ENCODE assay signal across 13 mouse cellular contexts in genomic region chr17:14199621-14200020, GRCm38 (mm10). TPM values are rescaled to one million over a fixed set of nuclear protein-coding genes. Genes with fewer than 3 reads are reported as not detected.
DNase-seq lines count a peak whose midpoint lies in the region; ATAC-seq lines count a peak whose summit lies in the region.
"Had no signal": no experiment of that assay in that cellular context is flagged by ENCODE, and none has a peak within 500 bp of the region (broad histone marks: within the 10 kb centered on the region; RNA-seq: fewer than 3 reads in every experiment).

No protein-coding gene starts in this region.

- peaks cover 35% of the 10 kb centered on the region for H3K27me3 ChIP-seq in kidney, embryonic 15.5 days
- peaks cover 24% of the 10 kb centered on the region for H3K27me3 ChIP-seq in kidney, embryonic 14.5 days (ENCODE audit: control insufficient read depth, insufficient read depth, low read length)

- peaks cover 51% of the 10 kb centered on the region for H3K4me1 ChIP-seq in kidney, embryonic 15.5 days
- H3K4me1 ChIP-seq in kidney, embryonic 14.5 days (ENCODE audit: control insufficient read depth, insufficient read depth, low read length): peaks cover 24% of the 10 kb centered on the region

- no peak overlapping the region for H3K9ac ChIP-seq in kidney, embryonic 15.5 days
- no peak overlapping the region for H3K9ac ChIP-seq in kidney, embryonic 14.5 days (ENCODE audit: low read depth, low read length)
- H3K9ac ChIP-seq: heart, embryonic 13.5 days; hindbrain, embryonic 15.5 days had no signal

- 33% methylated on average over 4 of the region's 4 CpGs for WGBS in kidney, embryonic 15.5 days
- WGBS in kidney, embryonic 14.5 days: 34% methylated on average over 4 of the region's 4 CpGs

- H3K36me3 ChIP-seq in kidney, embryonic 15.5 days: peaks cover 35% of the 10 kb centered on the region
- peaks cover 34% of the 10 kb centered on the region for H3K36me3 ChIP-seq in kidney, embryonic 14.5 days (ENCODE audit: control insufficient read depth, insufficient read depth, low read length)
- H3K36me3 ChIP-seq: midbrain, embryonic 10.5 days had no signal

- H3K4me3 ChIP-seq in kidney, embryonic 15.5 days (replicated peaks): no peak overlapping the region
- H3K4me3 ChIP-seq in kidney, embryonic 14.5 days (ENCODE audit: low read length): no peak overlapping the region
- H3K4me3 ChIP-seq: heart, embryonic 13.5 days; hindbrain, embryonic 15.5 days; midbrain, embryonic 10.5 days had no signal

- 0 out of 2 replicates have a peak overlapping the region, but pooled peaks have one; percentile 92 for H3K27ac ChIP-seq in kidney, embryonic 15.5 days
- H3K27ac ChIP-seq in kidney, embryonic 14.5 days (ENCODE audit: low read depth, low read length): no peak overlapping the region
- H3K27ac ChIP-seq: heart, embryonic 13.5 days; hindbrain, embryonic 15.5 days; midbrain, embryonic 10.5 days had no signal

- H3K4me2 ChIP-seq in kidney, embryonic 15.5 days: peak overlapping the region; percentile 80
- no peak overlapping the region for H3K4me2 ChIP-seq in kidney, embryonic 14.5 days (replicated peaks; ENCODE audit: low read depth, low read length)
- H3K4me2 ChIP-seq: hindbrain, embryonic 15.5 days had no signal

- ATAC-seq in kidney, embryonic 15.5 days (replicated peaks; ENCODE audit: low FRiP score): no peak
- ATAC-seq in kidney, embryonic 14.5 days (ENCODE audit: low FRiP score, low TSS enrichment): no peak
- ATAC-seq in monocyte, adult 5-6 weeks (replicated peaks; ENCODE audit: insufficient number of reproducible peaks, low FRiP score, low TSS enrichment, poor library complexity, severe bottlenecking): no peak

- DNase-seq in R1 (ENCODE audit: low read depth, low spot score): peak; percentile 84
- DNase-seq in gastrocnemius, postnatal 10 days: peak; percentile 39
- DNase-seq in kidney, postnatal 14 days: peak; percentile 56
- no peak for DNase-seq in thymus, postnatal 10 days (ENCODE audit: low spot score in 2 of 2)
- no peak for DNase-seq in frontal cortex, postnatal 14 days (ENCODE audit: low spot score in 2 of 2)
- DNase-seq: cerebellum, adult 18-20 months; thymus, postnatal 25 days had no signal

- no peaks in the 10 kb centered on the region for H3K9me3 ChIP-seq in kidney, embryonic 15.5 days (replicated peaks)
- no peaks in the 10 kb centered on the region for H3K9me3 ChIP-seq in kidney, embryonic 14.5 days (ENCODE audit: control insufficient read depth, low read length)
- H3K9me3 ChIP-seq: heart, embryonic 13.5 days; hindbrain, embryonic 15.5 days; midbrain, embryonic 10.5 days had no signal

RNA-seq across cellular contexts. Expression of gene Dact2, which starts 4.5 kb away (rescaled TPM):
- polyA plus RNA-seq in kidney, embryonic 15.5 days (2015; fragmentation: Nextera tagmentation; extraction: Ambion mirVana): 11.8 and 12.9 TPM in 2 replicates
- 16.4 and 21.0 TPM in 2 replicates for polyA plus RNA-seq in kidney, embryonic 14.5 days (2014; fragmentation: Nextera tagmentation; extraction: Ambion mirVana)
- 1 to 10 TPM; 2.0 to 3.5 TPM for total RNA-seq in gastrocnemius, postnatal 10 days (2021)
- not detected in 3 replicates for total RNA-seq in monocyte, adult 5-6 weeks (2017)

Comparison
In these comparisons a context has a peak if more than half of its experiments do, and no peak if none do; other contexts are left out.
1. DNase-seq: peak in R1 (single experiment), gastrocnemius, postnatal 10 days (single experiment) and kidney, postnatal 14 days (single experiment); none in thymus, postnatal 10 days (0 of 2) and frontal cortex, postnatal 14 days (0 of 2).